Mouse (Mus musculus) ES-E14 (cell line): ENCODE results near the gene Pamr1. TPM values are rescaled to one million over a fixed set of nuclear protein-coding genes. Genes with fewer than 3 reads are reported as not detected.

ENCODE experiments used
- DNase-seq: peaks from one replicate; pipeline ENCODE4 v3.0.0-alpha.2; 2013; ENCODE audit warnings: low read depth, low spot score
- H3K27ac ChIP-seq: 2 replicates; pipeline ENCODE4 v1.5.1; 2012; ENCODE audit warnings: low read depth, mild to moderate bottlenecking, low read length, moderate library complexity, mixed read lengths; ENCODE audit not compliant: poor library complexity, insufficient read depth, severe bottlenecking
- H3K36me3 ChIP-seq: 2 replicates; pipeline ENCODE4 v1.6.1; 2012; ENCODE audit warnings: mild to moderate bottlenecking, low read length, moderate library complexity, mixed read lengths; ENCODE audit not compliant: control insufficient read depth, poor library complexity, insufficient read depth, severe bottlenecking
- H3K4me1 ChIP-seq, 2 experiments: fragments of 150-350 bp in 1 of 2; sonication (generic) in 1 of 2; 2 replicates each; pipeline ENCODE4 v1.6.1; 2012; ENCODE audit warnings: low read length in 2 of 2, mild to moderate bottlenecking in 1 of 2, mixed read lengths in 1 of 2; ENCODE audit not compliant: control insufficient read depth in 2 of 2, insufficient read depth in 2 of 2, poor library complexity in 1 of 2
- H3K4me3 ChIP-seq, 2 experiments: fragments of 150-350 bp in 1 of 2; sonication (generic) in 1 of 2; 2 replicates each; pipeline ENCODE4 v1.5.1; 2012; ENCODE audit warnings: low read length in 2 of 2, low read depth in 1 of 2, mild to moderate bottlenecking in 1 of 2, mixed read lengths in 1 of 2; ENCODE audit not compliant: insufficient read depth in 1 of 2, poor library complexity in 1 of 2, severe bottlenecking in 1 of 2
- H3K9ac ChIP-seq: 2 replicates; pipeline ENCODE4 v1.6.1; 2012; ENCODE audit warnings: low read depth, mild to moderate bottlenecking, low read length, mixed read lengths; ENCODE audit not compliant: poor library complexity, insufficient read depth, severe bottlenecking
- H3K9me3 ChIP-seq: fragments of 150-350 bp; sonication (generic); 2 replicates; pipeline ENCODE4 v1.6.1; 2012; ENCODE audit warnings: low read depth, mild to moderate bottlenecking, low read length; ENCODE audit not compliant: control insufficient read depth, insufficient read depth
- CHD2 ChIP-seq: IDR thresholded peaks from 2 replicates; pipeline ENCODE4 v1.6.1; 2014; ENCODE audit warnings: mild to moderate bottlenecking, low read depth, low read length, inconsistent platforms
- HCFC1 ChIP-seq: IDR thresholded peaks from 2 replicates; pipeline ENCODE4 v1.6.1; 2012; ENCODE audit warnings: low read length, inconsistent platforms, borderline replicate concordance; ENCODE audit not compliant: insufficient read depth
- MAFK ChIP-seq: IDR thresholded peaks from 2 replicates; pipeline ENCODE4 v1.6.1; 2014; ENCODE audit warnings: mild to moderate bottlenecking, low read depth, low read length, inconsistent platforms; ENCODE audit not compliant: insufficient read depth
- ZC3H11A ChIP-seq: IDR thresholded peaks from 2 replicates; pipeline ENCODE4 v1.6.1; 2012; ENCODE audit warnings: low read depth, mild to moderate bottlenecking, inconsistent platforms, low read length, borderline replicate concordance
- ZNF384 ChIP-seq: IDR thresholded peaks from 2 replicates; pipeline ENCODE4 v1.6.1; 2012; ENCODE audit warnings: low read depth, low read length, inconsistent platforms
- in situ Hi-C, 2 experiments: fragments of 600-800 bp; cut with MboI; formaldehyde crosslinking; loops; one replicate each; pipeline ENCODE4 v1.15.1; 2025; ENCODE audit warnings: low sequenced_read_pairs in 2 of 2, inconsistent platforms in 1 of 2; ENCODE audit not compliant: unreplicated experiment in 2 of 2
- total RNA-seq: library from RNA; depleted of rRNA; stranded (reverse); fragments of 300-350 nt; gene quantifications from 2 replicates; pipeline ENCODE4 v1.2.3, GENCODE M21; 2012

Gene Pamr1
- total RNA-seq, 1 experiment, result 0.49 TPM

- Histone ChIP-seq H3K9ac (no peak overlapping the region), H3K4me1 (no peaks in the 10 kb centered on the region; a peak in 1 of 4 replicates), H3K4me3 (no peak overlapping the region), H3K9me3 (no peaks in the 10 kb centered on the region), H3K27ac (no peak overlapping the region), H3K36me3 (no peaks in the 10 kb centered on the region)
- in situ Hi-C loops, result no loop called here
- DNase-seq, result no peak
- TF ChIP-seq MAFK (no peak), HCFC1 (no peak), CHD2 (no peak), ZC3H11A (no peak), ZNF384 (no peak)
These were observed 118.2 kb downstream of the Pamr1 start for GRCm38 (mm10) chr2:102667981-102668380.

GRCm38 (mm10) chr2:102669580-102669979 is 119.8 kb downstream of the Pamr1 start:
- Histone ChIP-seq H3K36me3 (no peaks in the 10 kb centered on the region), H3K27ac (no peak overlapping the region), H3K4me3 (no peak overlapping the region), H3K9me3 (no peaks in the 10 kb centered on the region), H3K9ac (no peak overlapping the region), H3K4me1 (no peaks in the 10 kb centered on the region)
- TF ChIP-seq HCFC1, result no peak
- no peak for TF ChIP-seq CHD2
- no peak for TF ChIP-seq ZNF384
- TF ChIP-seq MAFK, result no peak
- TF ChIP-seq ZC3H11A, result no peak
- no peak for DNase-seq
- in situ Hi-C loops, result no loop called here

GRCm38 (mm10) chr2:102674582-102674981 is 124.8 kb downstream of the Pamr1 start:
- H3K36me3 ChIP-seq, result no peaks in the 10 kb centered on the region
- no peak overlapping the region for H3K9ac ChIP-seq
- H3K9me3 ChIP-seq, result no peaks in the 10 kb centered on the region
- no peak overlapping the region for H3K27ac ChIP-seq
- no peak for TF ChIP-seq CHD2
- no peak for TF ChIP-seq ZC3H11A
- no peak for TF ChIP-seq ZNF384
- TF ChIP-seq HCFC1, result no peak
- TF ChIP-seq MAFK, result no peak
- in situ Hi-C loops, result no loop called here
- no peak overlapping the region for H3K4me3 ChIP-seq
- H3K4me1 ChIP-seq, result no peaks in the 10 kb centered on the region
- DNase-seq, result no peak

GRCm38 (mm10) chr2:102675275-102675674 is 125.5 kb downstream of the Pamr1 start:
- no peak for DNase-seq
- Histone ChIP-seq H3K9ac (no peak overlapping the region), H3K36me3 (no peaks in the 10 kb centered on the region), H3K9me3 (no peaks in the 10 kb centered on the region), H3K4me1 (no peaks in the 10 kb centered on the region), H3K4me3 (no peak overlapping the region), H3K27ac (no peak overlapping the region)
- no peak for TF ChIP-seq ZC3H11A
- TF ChIP-seq CHD2, result no peak
- TF ChIP-seq HCFC1, result no peak
- no peak for TF ChIP-seq MAFK
- no peak for TF ChIP-seq ZNF384
- in situ Hi-C loops, result no loop called here
